Mouse (Mus musculus) WW6 (cell line): ENCODE measurements around the gene Eml4.

Source experiments
- DNase-seq: peaks from one replicate; pipeline ENCODE4 v3.0.0-alpha.2; 2013; ENCODE audit warnings: low read depth, low spot score

The Eml4 gene

GRCm38 (mm10) chr17:83498889-83499288 lies 148.2 kb downstream of the Eml4 start:
- DNase-seq, result no peak

- no peak for DNase-seq
Observed at GRCm38 (mm10) chr17:83499692-83500091, 149.0 kb downstream of the Eml4 start.

- no peak for DNase-seq
Observed at GRCm38 (mm10) chr17:83503693-83504092, 153.0 kb downstream of the Eml4 start.

GRCm38 (mm10) chr17:83512130-83512529 lies 161.4 kb downstream of the Eml4 start:
- DNase-seq, result no peak

- DNase-seq, result no peak
Observed at GRCm38 (mm10) chr17:83513655-83514212, 163.0 kb downstream of the Eml4 start.

GRCm38 (mm10) chr17:83514213-83514701 lies 163.5 kb downstream of the Eml4 start:
- DNase-seq, result peak; percentile 83

GRCm38 (mm10) chr17:83517280-83518015 lies 166.7 kb downstream of the Eml4 start, which contains the start of gene Cox7a2l:
Gene Cox7a2l, minus strand, starts transcription at chr17:83517330.
- DNase-seq, result no peak

- no peak for DNase-seq
Observed at GRCm38 (mm10) chr17:83521881-83522280, 171.2 kb downstream of the Eml4 start.

- DNase-seq, result no peak
Observed at GRCm38 (mm10) chr17:83522590-83523379, 172.1 kb downstream of the Eml4 start.

GRCm38 (mm10) chr17:83524753-83525152 lies 174.0 kb downstream of the Eml4 start:
- no peak for DNase-seq

GRCm38 (mm10) chr17:83525596-83525995 lies 174.9 kb downstream of the Eml4 start:
- no peak for DNase-seq

- DNase-seq, result no peak
Observed at GRCm38 (mm10) chr17:83526091-83526561, 175.4 kb downstream of the Eml4 start.

- DNase-seq, result peak; percentile 55
Observed at GRCm38 (mm10) chr17:83526624-83527532, 176.1 kb downstream of the Eml4 start.

GRCm38 (mm10) chr17:83527651-83528381 lies 177.1 kb downstream of the Eml4 start:
- DNase-seq, result no peak
